Mouse (Mus musculus): ENCODE measurements around the gene Gsdma3. TPM values are rescaled to one million over a fixed set of nuclear protein-coding genes. Genes with fewer than 3 reads are reported as not detected.
A peak's percentile ranks its signal among the peaks of the same experiment; 100 is the strongest.

The Gsdma3 gene
- total RNA-seq (2022) = under 1 TPM in 1 of 4 experiments, not detected in 3; 0.27 TPM

- no peak for DNase-seq (ENCODE audit: low spot score in 2 of 2)
These were observed at the start of gene Gsdma3, which contains the start of gene Gm12355 for GRCm38 (mm10) chr11:98625611-98626410. TSS of gene Gsdma3 (plus strand) at chr11:98626360. TSS of gene Gm12355 (minus strand) at chr11:98625661.

- no peak for DNase-seq (ENCODE audit: low spot score in 2 of 2)
These were observed 48.4 kb upstream of the Gsdma3 start for GRCm38 (mm10) chr11:98577776-98578175.

GRCm38 (mm10) chr11:98580301-98581121 is 45.6 kb upstream of the Gsdma3 start:
- no peak for DNase-seq (ENCODE audit: low spot score in 2 of 2)

- no peak for DNase-seq (ENCODE audit: low spot score in 2 of 2)
These were observed 44.7 kb upstream of the Gsdma3 start for GRCm38 (mm10) chr11:98581286-98582029.

DNA sequence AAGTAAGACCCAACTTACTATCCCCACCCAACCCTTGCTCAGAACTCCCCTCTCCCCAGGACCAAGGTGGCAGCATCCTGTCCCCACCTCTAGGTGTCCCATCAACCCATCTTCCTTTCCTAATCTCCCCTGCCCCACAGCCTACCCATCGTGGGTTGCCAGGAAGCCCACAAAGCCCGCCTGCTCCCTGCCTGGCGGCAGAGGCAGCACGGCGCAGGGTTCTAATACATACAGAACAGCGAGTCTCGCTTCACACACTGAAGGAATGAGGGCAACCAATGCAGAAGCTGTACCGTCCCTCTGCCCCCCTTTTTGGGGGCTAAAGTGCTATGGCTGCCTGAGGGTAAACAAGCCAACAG is 44.2 kb upstream of the Gsdma3 start:
- no peak for DNase-seq (ENCODE audit: low spot score in 2 of 2)

- DNase-seq (ENCODE audit: low spot score in 2 of 2) = no peak
These were observed 43.5 kb upstream of the Gsdma3 start for GRCm38 (mm10) chr11:98582551-98583264.

- no peak for DNase-seq (ENCODE audit: low spot score in 2 of 2)
These were observed 43.0 kb upstream of the Gsdma3 start for GRCm38 (mm10) chr11:98583265-98583552.

- DNase-seq (ENCODE audit: low spot score in 2 of 2) = no peak
These were observed 42.6 kb upstream of the Gsdma3 start for GRCm38 (mm10) chr11:98583571-98583970.

GRCm38 (mm10) chr11:98584146-98584545 is 42.0 kb upstream of the Gsdma3 start:
- DNase-seq (ENCODE audit: low spot score in 2 of 2) = no peak

DNA sequence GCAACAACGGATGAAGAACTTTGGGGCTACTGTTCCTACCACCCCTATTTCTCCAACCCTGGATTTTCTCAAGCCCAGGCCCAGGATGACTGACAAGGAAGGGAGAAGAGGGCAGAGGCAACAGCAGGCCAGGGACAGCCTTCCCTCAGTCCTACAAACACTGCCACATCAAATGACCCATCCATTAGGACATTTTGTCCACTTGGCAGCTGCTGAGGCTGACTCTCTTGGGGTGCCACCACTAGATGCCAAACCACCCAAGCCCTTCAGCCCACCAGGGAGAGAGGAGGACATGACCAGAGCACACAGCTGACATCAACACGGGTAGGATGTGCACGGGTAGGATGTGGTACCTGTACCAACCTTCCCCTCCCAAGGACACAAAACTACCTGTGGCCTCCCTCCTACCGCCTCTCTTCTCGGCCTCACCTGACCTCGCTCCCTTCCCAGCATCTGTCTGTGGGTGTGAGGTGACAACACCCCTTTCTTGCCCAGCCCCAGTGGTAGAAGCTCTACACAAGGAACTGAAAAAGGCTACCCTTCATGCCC is 41.5 kb upstream of the Gsdma3 start:
- no peak for DNase-seq (ENCODE audit: low spot score in 2 of 2)

DNA sequence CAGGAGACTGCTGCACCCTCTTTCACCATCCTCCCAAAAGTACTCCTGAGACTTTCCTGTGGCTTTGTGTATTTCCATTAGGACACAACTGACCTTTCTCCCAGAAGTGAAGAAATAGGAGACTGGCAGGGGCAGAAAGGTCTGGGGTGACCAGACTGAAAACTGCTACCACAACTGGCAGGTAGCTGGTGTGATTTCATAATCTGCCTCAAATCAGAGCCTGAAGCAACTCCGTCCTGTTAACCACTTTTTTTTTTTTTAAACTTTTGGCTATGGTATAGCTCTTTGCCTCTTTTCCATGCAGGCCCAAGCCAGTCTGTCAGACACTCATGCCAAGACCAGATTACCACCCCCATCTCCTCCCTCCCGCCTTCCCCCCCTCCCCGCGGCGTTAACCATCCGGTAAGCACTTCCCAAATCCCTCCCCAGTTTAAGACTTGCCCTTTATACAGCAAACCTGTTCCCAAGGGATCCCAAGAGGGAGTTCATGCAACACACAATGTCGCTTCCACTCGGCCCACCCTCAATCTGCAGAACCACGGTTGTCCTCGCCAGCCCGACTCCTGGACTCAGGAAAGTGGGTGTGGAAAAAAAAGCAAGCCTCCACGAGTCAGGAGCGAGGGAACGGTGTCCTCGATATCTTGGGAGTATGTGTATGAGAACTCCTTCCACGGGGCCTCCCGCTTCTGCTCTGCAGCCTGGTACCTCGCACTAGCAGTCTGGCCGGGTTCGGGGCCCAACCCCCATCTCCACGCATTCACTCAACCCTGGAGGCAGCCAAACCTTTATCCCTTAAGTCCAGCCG is 39.9 kb upstream of the Gsdma3 start:
- DNase-seq (ENCODE audit: low spot score in 2 of 2) = peak in 1 of 2 experiments; percentile 24

- DNase-seq (ENCODE audit: low spot score in 2 of 2) = peak; percentile 97
These were observed 39.1 kb upstream of the Gsdma3 start, which contains the start of gene Ormdl3 for GRCm38 (mm10) chr11:98586892-98587563. TSS of gene Ormdl3 (minus strand) at chr11:98587368.

DNA sequence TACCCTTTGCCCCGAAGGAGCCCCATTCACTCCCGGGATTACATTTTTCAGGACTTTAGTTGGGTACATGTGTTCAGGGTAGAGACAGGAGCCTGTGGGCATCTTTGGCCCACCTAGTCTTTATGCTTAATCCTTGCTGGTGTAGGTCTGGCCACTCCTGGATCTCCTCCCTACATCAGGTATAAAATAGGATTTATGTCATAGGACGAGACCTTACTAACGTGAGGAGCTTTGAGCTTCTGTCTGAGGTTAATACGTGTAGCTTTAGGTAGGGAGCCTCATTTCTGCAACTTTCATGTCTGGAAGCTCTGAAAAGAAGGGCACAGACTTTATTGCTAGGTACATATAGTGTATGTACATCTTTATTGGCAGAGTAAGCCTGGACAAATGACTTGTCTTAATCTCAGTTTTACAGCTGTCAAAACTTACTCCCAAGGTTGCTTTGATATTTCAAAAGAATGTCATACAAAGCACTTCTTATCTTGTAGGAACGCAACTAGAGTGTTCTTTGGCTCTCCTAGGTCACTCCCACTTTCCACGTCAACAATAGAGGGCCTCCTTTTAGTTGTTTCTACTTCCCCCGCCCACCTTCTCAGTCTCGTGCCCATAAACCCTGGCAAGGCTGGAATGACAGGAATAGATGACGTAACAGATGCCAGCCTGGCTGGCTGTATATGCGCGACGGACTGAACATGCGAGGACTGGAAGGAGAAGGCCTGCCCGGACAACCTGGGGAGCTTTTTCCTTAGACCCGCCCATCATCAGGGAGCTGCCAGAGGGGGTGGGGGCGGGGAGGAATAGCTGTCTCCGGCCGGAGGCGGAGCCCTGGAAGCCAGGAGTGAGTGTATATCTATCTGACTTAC is 38.2 kb upstream of the Gsdma3 start:
- DNase-seq (ENCODE audit: low spot score in 2 of 2) = peak; percentile 41 to 50

DNA sequence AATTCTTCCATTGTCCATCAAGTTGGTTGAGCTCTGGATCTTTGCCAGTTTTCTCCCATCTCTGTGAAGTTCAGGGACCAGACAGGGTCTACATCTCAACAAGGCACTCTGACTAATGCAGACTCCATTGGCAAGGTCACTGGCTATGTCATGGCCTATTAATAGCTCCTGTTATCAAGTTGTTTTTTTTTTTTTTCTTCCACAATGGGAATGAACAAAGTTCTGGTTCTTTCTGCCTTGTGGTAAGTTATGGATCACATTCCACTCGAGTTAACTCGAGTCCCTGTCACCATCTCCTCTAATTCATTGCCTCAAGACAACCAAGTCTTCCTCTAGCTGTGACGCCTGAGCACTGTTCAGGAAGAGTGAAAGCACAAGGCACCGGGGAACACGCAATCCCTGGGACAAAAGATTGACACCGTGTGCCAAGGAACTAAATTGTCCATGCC is 37.3 kb upstream of the Gsdma3 start:
- no peak for DNase-seq (ENCODE audit: low spot score in 2 of 2)

GRCm38 (mm10) chr11:98589306-98589705 is 36.9 kb upstream of the Gsdma3 start:
- no peak for DNase-seq (ENCODE audit: low spot score in 2 of 2)

GRCm38 (mm10) chr11:98590548-98591445 is 35.4 kb upstream of the Gsdma3 start:
- no peak for DNase-seq (ENCODE audit: low spot score in 2 of 2)

DNA sequence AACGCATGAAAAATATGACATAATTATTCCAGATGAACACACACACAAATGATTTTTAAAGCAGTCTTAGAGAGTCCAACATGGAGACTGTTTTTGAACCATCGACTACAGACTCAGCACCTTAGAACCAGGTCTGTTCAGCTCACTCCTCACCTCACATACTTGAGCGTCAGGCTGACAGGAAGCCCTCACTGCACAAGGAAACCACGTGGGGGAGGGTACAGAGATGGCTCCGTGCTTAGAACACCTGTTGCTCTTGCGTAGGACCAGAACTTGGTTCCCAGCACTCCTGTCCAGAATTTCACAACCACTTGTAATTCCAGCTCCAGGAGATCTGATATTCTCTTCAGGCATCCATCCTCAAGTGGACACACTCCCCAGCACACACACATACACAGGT is 31.1 kb upstream of the Gsdma3 start:
- no peak for DNase-seq (ENCODE audit: low spot score in 2 of 2)

Data from layer of hippocampus, adult 8-10 months (tissue).